Mouse (Mus musculus) heart, adult 8-10 months (tissue): ENCODE measurements around the gene Pnkd. TPM values are rescaled to one million over a fixed set of nuclear protein-coding genes. Genes with fewer than 3 reads are reported as not detected.
"Not testable (repeated sequence)": the region's sequence is repeated elsewhere in the genome, so short reads cannot be mapped to it uniquely, and the experiment has no call there.

Source experiments
- DNase-seq: peaks from one replicate; pipeline ENCODE4 v3.0.0; 2022; ENCODE audit warnings: low spot score
- total RNA-seq, 4 experiments: library from RNA; stranded (reverse); gene quantifications; 2 replicates each; pipeline ENCODE4 v1.2.4; 2022

Gene Pnkd
- total RNA-seq, 4 experiments from 2014 or later, result 125 to 142 (median 135) TPM

GRCm38 (mm10) chr1:74296477-74296876 is 11.7 kb downstream of the Pnkd start:
- DNase-seq, result no peak

GRCm38 (mm10) chr1:74297269-74297668 is 12.5 kb downstream of the Pnkd start:
- peak; percentile 47 for DNase-seq

- no peak for DNase-seq
These were observed 13.5 kb downstream of the Pnkd start for GRCm38 (mm10) chr1:74298157-74298750.

GRCm38 (mm10) chr1:74298996-74299395 is 14.3 kb downstream of the Pnkd start:
- peak; percentile 55 for DNase-seq

GRCm38 (mm10) chr1:74300347-74301110 is 15.8 kb downstream of the Pnkd start:
- peak; percentile 57 for DNase-seq

- DNase-seq, result no peak
These were observed 17.5 kb downstream of the Pnkd start for GRCm38 (mm10) chr1:74302229-74302628.

GRCm38 (mm10) chr1:74302835-74303234 is 18.1 kb downstream of the Pnkd start:
- no peak for DNase-seq

- DNase-seq, result peak; percentile 85
These were observed 19.0 kb downstream of the Pnkd start for GRCm38 (mm10) chr1:74303509-74304338.

GRCm38 (mm10) chr1:74304339-74304790 is 19.6 kb downstream of the Pnkd start:
- DNase-seq, result no peak

- no peak for DNase-seq
These were observed 20.2 kb downstream of the Pnkd start for GRCm38 (mm10) chr1:74304946-74305345.

GRCm38 (mm10) chr1:74305522-74305921 is 20.8 kb downstream of the Pnkd start, which contains the start of gene Tmbim1:
Gene Tmbim1 (minus strand): TSS chr1:74305622.
- no peak for DNase-seq

- no peak for DNase-seq
These were observed 22.4 kb downstream of the Pnkd start for GRCm38 (mm10) chr1:74307146-74307545.

- no peak for DNase-seq
These were observed 23.6 kb downstream of the Pnkd start for GRCm38 (mm10) chr1:74308001-74308964.

- no peak for DNase-seq
These were observed 25.0 kb downstream of the Pnkd start for GRCm38 (mm10) chr1:74309767-74310166.

- peak; percentile 87 for DNase-seq
These were observed 28.4 kb downstream of the Pnkd start for GRCm38 (mm10) chr1:74313049-74313692.

- no peak for DNase-seq
These were observed 30.1 kb downstream of the Pnkd start for GRCm38 (mm10) chr1:74314796-74315195.

GRCm38 (mm10) chr1:74316114-74316827 is 31.5 kb downstream of the Pnkd start:
- DNase-seq, result no peak

GRCm38 (mm10) chr1:74318711-74319110 is 34.0 kb downstream of the Pnkd start:
- DNase-seq, result no peak

GRCm38 (mm10) chr1:74321396-74321795 is 36.7 kb downstream of the Pnkd start:
- no peak for DNase-seq

GRCm38 (mm10) chr1:74326916-74327315 is 42.2 kb downstream of the Pnkd start:
- not testable (repeated sequence) for DNase-seq
